Mouse (Mus musculus): ENCODE results near the gene Micall1.

The Micall1 gene

GRCm38 (mm10) chr15:79108421-79109320, at the start of gene Micall1:
Gene Micall1 (plus strand): TSS chr15:79108898.
- Histone ChIP-seq H3K4me1 (replicated peaks; ENCODE audit: low read depth, low read length) (peaks cover 42% of the 10 kb centered on the region), H3K36me3 (ENCODE audit: insufficient read depth, low read length) (no peaks in the 10 kb centered on the region), H3K4me3 (replicated peaks; ENCODE audit: low read length) (peak within 1 kb of the TSS; percentile 92), H3K9me3 (ENCODE audit: low read length) (no peaks in the 10 kb centered on the region), H3K27me3 (ENCODE audit: insufficient read depth, low read length) (peaks cover 47% of the 10 kb centered on the region)
- TF ChIP-seq POU5F1 (IDR thresholded peaks at IDR 0.05; ENCODE audit: borderline replicate concordance, low read length): no peak
- no peak for TF ChIP-seq CTCF (conservative IDR thresholded peaks at IDR 0.05; ENCODE audit: low read length)
- no peak for TF ChIP-seq NANOG (IDR thresholded peaks at IDR 0.05; ENCODE audit: borderline replicate concordance, low read length)

GRCm38 (mm10) chr15:79060887-79061565, 47.7 kb upstream of the Micall1 start:
- Histone ChIP-seq H3K36me3 (ENCODE audit: insufficient read depth, low read length) (peaks cover 49% of the 10 kb centered on the region), H3K9me3 (ENCODE audit: low read length) (no peaks in the 10 kb centered on the region), H3K27me3 (ENCODE audit: insufficient read depth, low read length) (no peaks in the 10 kb centered on the region), H3K4me3 (replicated peaks; ENCODE audit: low read length) (no peak overlapping the region), H3K4me1 (replicated peaks; ENCODE audit: low read depth, low read length) (peaks cover 38% of the 10 kb centered on the region)
- TF ChIP-seq POU5F1 (IDR thresholded peaks at IDR 0.05; ENCODE audit: borderline replicate concordance, low read length): no peak

GRCm38 (mm10) chr15:79062376-79063159, 46.1 kb upstream of the Micall1 start, which contains the start of gene Ankrd54:
Gene Ankrd54 (minus strand): TSS chr15:79062893.
- peak within 1 kb of the TSS; percentile 96 for H3K4me3 ChIP-seq (replicated peaks; ENCODE audit: low read length)
- H3K36me3 ChIP-seq (ENCODE audit: insufficient read depth, low read length): peaks cover 36% of the 10 kb centered on the region
- H3K4me1 ChIP-seq (replicated peaks; ENCODE audit: low read depth, low read length): peaks cover 53% of the 10 kb centered on the region
- no peaks in the 10 kb centered on the region for H3K27me3 ChIP-seq (ENCODE audit: insufficient read depth, low read length)
- TF ChIP-seq NANOG (IDR thresholded peaks at IDR 0.05; ENCODE audit: borderline replicate concordance, low read length) (no peak), POU5F1 (IDR thresholded peaks at IDR 0.05; ENCODE audit: borderline replicate concordance, low read length) (no peak), CTCF (conservative IDR thresholded peaks at IDR 0.05; ENCODE audit: low read length) (no peak)
- no peaks in the 10 kb centered on the region for H3K9me3 ChIP-seq (ENCODE audit: low read length)

- H3K9me3 ChIP-seq (ENCODE audit: low read length): no peaks in the 10 kb centered on the region
- peaks cover 30% of the 10 kb centered on the region for H3K36me3 ChIP-seq (ENCODE audit: insufficient read depth, low read length)
- H3K4me1 ChIP-seq (replicated peaks; ENCODE audit: low read depth, low read length): peaks cover 50% of the 10 kb centered on the region
- peak overlapping the region; percentile 74 for H3K4me3 ChIP-seq (replicated peaks; ENCODE audit: low read length)
- no peaks in the 10 kb centered on the region for H3K27me3 ChIP-seq (ENCODE audit: insufficient read depth, low read length)
- TF ChIP-seq POU5F1 (IDR thresholded peaks at IDR 0.05; ENCODE audit: borderline replicate concordance, low read length) (no peak), CTCF (conservative IDR thresholded peaks at IDR 0.05; ENCODE audit: low read length) (no peak), NANOG (IDR thresholded peaks at IDR 0.05; ENCODE audit: borderline replicate concordance, low read length) (no peak)
Measured at GRCm38 (mm10) chr15:79063160-79063740, 45.4 kb upstream of the Micall1 start.

- H3K9me3 ChIP-seq (ENCODE audit: low read length): no peaks in the 10 kb centered on the region
- H3K4me1 ChIP-seq (replicated peaks; ENCODE audit: low read depth, low read length): peaks cover 55% of the 10 kb centered on the region
- H3K36me3 ChIP-seq (ENCODE audit: insufficient read depth, low read length): peaks cover 10% of the 10 kb centered on the region
- H3K27me3 ChIP-seq (ENCODE audit: insufficient read depth, low read length): no peaks in the 10 kb centered on the region
- no peak overlapping the region for H3K4me3 ChIP-seq (replicated peaks; ENCODE audit: low read length)
- TF ChIP-seq NANOG (IDR thresholded peaks at IDR 0.05; ENCODE audit: borderline replicate concordance, low read length) (no peak), CTCF (conservative IDR thresholded peaks at IDR 0.05; ENCODE audit: low read length) (no peak), POU5F1 (IDR thresholded peaks at IDR 0.05; ENCODE audit: borderline replicate concordance, low read length) (no peak)
Measured at GRCm38 (mm10) chr15:79065086-79065770, 43.5 kb upstream of the Micall1 start.

- no peak for TF ChIP-seq POU5F1 (IDR thresholded peaks at IDR 0.05; ENCODE audit: borderline replicate concordance, low read length)
- TF ChIP-seq CTCF (conservative IDR thresholded peaks at IDR 0.05; ENCODE audit: low read length): no peak
- no peak for TF ChIP-seq NANOG (IDR thresholded peaks at IDR 0.05; ENCODE audit: borderline replicate concordance, low read length)
- Histone ChIP-seq H3K36me3 (ENCODE audit: insufficient read depth, low read length) (no peaks in the 10 kb centered on the region), H3K4me3 (replicated peaks; ENCODE audit: low read length) (no peak overlapping the region), H3K27me3 (ENCODE audit: insufficient read depth, low read length) (no peaks in the 10 kb centered on the region), H3K9me3 (ENCODE audit: low read length) (no peaks in the 10 kb centered on the region), H3K4me1 (replicated peaks; ENCODE audit: low read depth, low read length) (peaks cover 62% of the 10 kb centered on the region)
Measured at GRCm38 (mm10) chr15:79066276-79066675, 42.4 kb upstream of the Micall1 start.

GRCm38 (mm10) chr15:79067631-79068030, 41.1 kb upstream of the Micall1 start:
- Histone ChIP-seq H3K9me3 (ENCODE audit: low read length) (no peaks in the 10 kb centered on the region), H3K4me3 (replicated peaks; ENCODE audit: low read length) (no peak overlapping the region), H3K27me3 (ENCODE audit: insufficient read depth, low read length) (no peaks in the 10 kb centered on the region), H3K36me3 (ENCODE audit: insufficient read depth, low read length) (no peaks in the 10 kb centered on the region), H3K4me1 (replicated peaks; ENCODE audit: low read depth, low read length) (peaks cover 66% of the 10 kb centered on the region)
- TF ChIP-seq NANOG (IDR thresholded peaks at IDR 0.05; ENCODE audit: borderline replicate concordance, low read length) (no peak), POU5F1 (IDR thresholded peaks at IDR 0.05; ENCODE audit: borderline replicate concordance, low read length) (no peak), CTCF (conservative IDR thresholded peaks at IDR 0.05; ENCODE audit: low read length) (no peak)

All from E14TG2a.4 (cell line).